ENCODE assay signal across 25 mouse cellular contexts in the genomic region with DNA sequence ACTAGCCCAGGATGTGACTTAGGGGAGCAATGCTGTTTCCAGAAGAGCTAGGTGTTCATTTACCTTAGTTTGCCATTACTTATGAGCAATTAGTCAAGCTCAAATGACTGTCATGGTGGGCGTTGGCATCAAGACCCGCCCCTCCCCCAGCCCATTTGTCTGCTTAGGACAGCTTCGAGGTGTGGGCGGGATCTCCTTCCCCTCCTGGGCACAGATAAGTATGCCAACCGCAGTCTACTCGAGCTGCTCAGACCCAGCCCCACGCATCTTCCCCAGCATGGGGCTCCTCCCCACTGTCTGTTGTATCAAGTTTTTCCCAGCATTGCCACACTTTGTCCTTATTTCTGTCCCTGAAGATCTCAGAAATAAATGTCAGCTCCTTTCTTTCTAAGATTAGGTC.
DNase-seq lines count a peak whose midpoint lies in the region; ATAC-seq and TF ChIP-seq lines count a peak whose summit lies in the region.
"Had no signal": no experiment of that assay in that cellular context is flagged by ENCODE, and none has a peak within 500 bp of the region (broad histone marks: within the 10 kb centered on the region; RNA-seq: fewer than 3 reads in every experiment).

No protein-coding gene starts in this region.

- no peak for TF ChIP-seq CTCF in MEL (IDR thresholded peaks at IDR 0.05 in 2 of 3, conservative IDR thresholded peaks at IDR 0.05 in 1 of 3; ENCODE audit: control insufficient read depth in 1 of 3, insufficient read depth in 1 of 3, low read depth in 2 of 3, low read length in 3 of 3, poor library complexity in 1 of 3, severe bottlenecking in 1 of 3)
- TF ChIP-seq CTCF in liver, postnatal 0 days (IDR thresholded peaks at IDR 0.05; ENCODE audit: low read depth): no peak

- DNase-seq in MEL (ENCODE audit: low read depth, low spot score) (peak; percentile 48), MEL-GATA-1-ER (ENCODE audit: extremely low read depth, low read depth) (peak; percentile 43)
- DNase-seq in liver, postnatal 0 days: peak; percentile 44
- no peak for DNase-seq in embryonic facial prominence, embryonic 10.5 days (ENCODE audit: low spot score)
- DNase-seq: adrenal gland, postnatal 25 days; cerebellum, adult 2 months; cerebellum, postnatal 14 days; forebrain, postnatal 0 days; gastrocnemius, postnatal 14 days; kidney, adult 8-10 months; left cerebral cortex, postnatal 4 days; lung, embryonic 14.5 days; lung, postnatal 14 days; thymus, postnatal 4 days had no signal

- H3K4me1 ChIP-seq in MEL (ENCODE audit: control insufficient read depth in 1 of 2, insufficient read depth in 2 of 2, low read length in 2 of 2): peaks cover 0 to 4% of the 10 kb centered on the region in 2 experiments; a peak in 2 of 4 replicates
- peaks cover 8% of the 10 kb centered on the region for H3K4me1 ChIP-seq in liver, embryonic 12.5 days
- no peaks in the 10 kb centered on the region; the same call in 1 of the 2 replicates for H3K4me1 ChIP-seq in liver, postnatal 0 days (ENCODE audit: insufficient read depth)
- no peaks in the 10 kb centered on the region for H3K4me1 ChIP-seq in embryonic facial prominence, embryonic 10.5 days
- H3K4me1 ChIP-seq in midbrain, embryonic 16.5 days (ENCODE audit: control insufficient read depth, insufficient read depth, low read length): no peaks in the 10 kb centered on the region
- H3K4me1 ChIP-seq: embryonic facial prominence, embryonic 15.5 days; forebrain, embryonic 12.5 days; heart, embryonic 10.5 days; heart, embryonic 15.5 days; hindbrain, embryonic 13.5 days; neural tube, embryonic 13.5 days had no signal

- no peak for TF ChIP-seq RAD21 in MEL (IDR thresholded peaks at IDR 0.05; ENCODE audit: low read depth, low read length)

- H3K4me3 ChIP-seq in MEL (ENCODE audit: control insufficient read depth in 1 of 2, insufficient read depth in 1 of 2, low read depth in 2 of 2, low read length in 2 of 2): no peak overlapping the region
- no peak overlapping the region for H3K4me3 ChIP-seq in liver, embryonic 12.5 days
- no peak overlapping the region for H3K4me3 ChIP-seq in liver, postnatal 0 days (ENCODE audit: low read depth, low read length)
- no peak overlapping the region for H3K4me3 ChIP-seq in embryonic facial prominence, embryonic 10.5 days
- H3K4me3 ChIP-seq in midbrain, embryonic 16.5 days (ENCODE audit: low read depth, low read length): no peak overlapping the region
- H3K4me3 ChIP-seq: embryonic facial prominence, embryonic 15.5 days; forebrain, embryonic 12.5 days; heart, embryonic 10.5 days; heart, embryonic 15.5 days; hindbrain, embryonic 13.5 days; layer of hippocampus, adult 2 months; neural tube, embryonic 13.5 days had no signal

- peaks cover 0 to 2% of the 10 kb centered on the region in 2 experiments; a peak in 2 of 4 replicates for H3K36me3 ChIP-seq in MEL (ENCODE audit: control insufficient read depth in 1 of 2, insufficient read depth in 2 of 2, low read length in 2 of 2)
- no peaks in the 10 kb centered on the region for H3K36me3 ChIP-seq in liver, embryonic 12.5 days
- no peaks in the 10 kb centered on the region for H3K36me3 ChIP-seq in liver, postnatal 0 days (replicated peaks; ENCODE audit: insufficient read depth, low read length)
- no peaks in the 10 kb centered on the region for H3K36me3 ChIP-seq in embryonic facial prominence, embryonic 10.5 days (replicated peaks)
- no peaks in the 10 kb centered on the region for H3K36me3 ChIP-seq in midbrain, embryonic 16.5 days (ENCODE audit: control insufficient read depth, insufficient read depth, low read length)
- H3K36me3 ChIP-seq: embryonic facial prominence, embryonic 15.5 days; forebrain, embryonic 12.5 days; heart, embryonic 10.5 days; heart, embryonic 15.5 days; hindbrain, embryonic 13.5 days; neural tube, embryonic 13.5 days had no signal

- H3K9ac ChIP-seq in MEL (ENCODE audit: control insufficient read depth, low read depth, low read length, poor library complexity, severe bottlenecking): no peak overlapping the region
- no peak overlapping the region for H3K9ac ChIP-seq in liver, embryonic 12.5 days
- no peak overlapping the region for H3K9ac ChIP-seq in liver, postnatal 0 days (replicated peaks)
- H3K9ac ChIP-seq in midbrain, embryonic 16.5 days (ENCODE audit: low read depth, low read length): no peak overlapping the region
- H3K9ac ChIP-seq: embryonic facial prominence, embryonic 15.5 days; forebrain, embryonic 12.5 days; forebrain, postnatal 0 days; heart, embryonic 15.5 days; hindbrain, embryonic 13.5 days; lung, embryonic 14.5 days; neural tube, embryonic 13.5 days had no signal

- 32% methylated on average over 7 of the region's 7 CpGs for WGBS in liver, embryonic 12.5 days (ENCODE audit: insufficient replicate concordance)
- WGBS in liver, postnatal 0 days (ENCODE audit: insufficient replicate concordance): 53% methylated on average over 7 of the region's 7 CpGs
- WGBS in embryonic facial prominence, embryonic 10.5 days: 69% methylated on average over 7 of the region's 7 CpGs
- WGBS in midbrain, embryonic 16.5 days: 76% methylated on average over 7 of the region's 7 CpGs

- no peaks in the 10 kb centered on the region for H3K9me3 ChIP-seq in MEL (replicated peaks; ENCODE audit: insufficient read depth, low read length)
- no peaks in the 10 kb centered on the region for H3K9me3 ChIP-seq in liver, embryonic 12.5 days (replicated peaks)
- peaks cover 7% of the 10 kb centered on the region; the same call in 1 of the 2 replicates for H3K9me3 ChIP-seq in liver, postnatal 0 days (ENCODE audit: low read length)
- no peaks in the 10 kb centered on the region for H3K9me3 ChIP-seq in embryonic facial prominence, embryonic 10.5 days
- no peaks in the 10 kb centered on the region for H3K9me3 ChIP-seq in midbrain, embryonic 16.5 days (replicated peaks; ENCODE audit: control insufficient read depth, low read length, poor library complexity, severe bottlenecking)
- H3K9me3 ChIP-seq: embryonic facial prominence, embryonic 15.5 days; forebrain, embryonic 12.5 days; heart, embryonic 10.5 days; hindbrain, embryonic 13.5 days; neural tube, embryonic 13.5 days had no signal

- peak in 1 of 2 experiments; percentile 12; a peak in 1 of 4 replicates for TF ChIP-seq EP300 in MEL (IDR thresholded peaks at IDR 0.05; ENCODE audit: low read depth in 1 of 2, low read length in 2 of 2)
- TF ChIP-seq EP300 in liver, postnatal 0 days (IDR thresholded peaks at IDR 0.05; ENCODE audit: low read depth): no peak

- no peak overlapping the region for H3K27ac ChIP-seq in MEL (ENCODE audit: control insufficient read depth, low read depth, low read length)
- no peak overlapping the region for H3K27ac ChIP-seq in liver, embryonic 12.5 days
- no peak overlapping the region for H3K27ac ChIP-seq in liver, postnatal 0 days (ENCODE audit: low read depth)
- H3K27ac ChIP-seq in embryonic facial prominence, embryonic 10.5 days (replicated peaks): no peak overlapping the region
- no peak overlapping the region for H3K27ac ChIP-seq in midbrain, embryonic 16.5 days (ENCODE audit: low read length)
- H3K27ac ChIP-seq: embryonic facial prominence, embryonic 15.5 days; forebrain, embryonic 12.5 days; heart, embryonic 10.5 days; heart, embryonic 15.5 days; hindbrain, embryonic 13.5 days; layer of hippocampus, adult 2 months; neural tube, embryonic 13.5 days had no signal

- ATAC-seq in liver, embryonic 12.5 days: peak; percentile 70
- peak; percentile 67 for ATAC-seq in liver, postnatal 0 days
- no peak for ATAC-seq in midbrain, embryonic 16.5 days
- ATAC-seq: forebrain, postnatal 0 days; intestine, embryonic 16.5 days had no signal

- no peaks in the 10 kb centered on the region for H3K79me2 ChIP-seq in MEL (ENCODE audit: control insufficient read depth, insufficient read depth, low read length, poor library complexity)

- H3K27me3 ChIP-seq in MEL (ENCODE audit: control insufficient read depth in 1 of 2, insufficient read depth in 2 of 2, low read length in 2 of 2): no peaks in the 10 kb centered on the region
- H3K27me3 ChIP-seq in liver, embryonic 12.5 days (replicated peaks): 0 out of 2 replicates have a peak, but pooled peaks cover 4% of the 10 kb centered on the region
- H3K27me3 ChIP-seq in liver, postnatal 0 days (ENCODE audit: insufficient read depth, low read length): no peaks in the 10 kb centered on the region
- 0 out of 2 replicates have a peak, but pooled peaks cover 2% of the 10 kb centered on the region for H3K27me3 ChIP-seq in embryonic facial prominence, embryonic 10.5 days (replicated peaks; ENCODE audit: low read depth, poor library complexity, severe bottlenecking)
- no peaks in the 10 kb centered on the region for H3K27me3 ChIP-seq in midbrain, embryonic 16.5 days (ENCODE audit: control insufficient read depth, insufficient read depth, low read depth, low read length)
- H3K27me3 ChIP-seq: embryonic facial prominence, embryonic 15.5 days; forebrain, embryonic 12.5 days; heart, embryonic 15.5 days; hindbrain, embryonic 13.5 days; neural tube, embryonic 13.5 days had no signal

- no peak for TF ChIP-seq POLR2A in MEL (IDR thresholded peaks at IDR 0.05; ENCODE audit: control insufficient read depth in 1 of 2, insufficient read depth in 1 of 2, low read depth in 1 of 2, low read length in 2 of 2, poor library complexity in 1 of 2)

- H3K4me2 ChIP-seq in liver, embryonic 12.5 days: no peak overlapping the region
- no peak overlapping the region for H3K4me2 ChIP-seq in liver, postnatal 0 days (ENCODE audit: low read depth, low read length)
- no peak overlapping the region for H3K4me2 ChIP-seq in midbrain, embryonic 16.5 days (ENCODE audit: low read length)
- H3K4me2 ChIP-seq: embryonic facial prominence, embryonic 15.5 days; forebrain, embryonic 12.5 days; heart, embryonic 15.5 days; hindbrain, embryonic 13.5 days; lung, embryonic 14.5 days; midbrain, embryonic 11.5 days; neural tube, embryonic 13.5 days had no signal

TF ChIP-seq in MEL, 35 proteins besides CTCF, POLR2A, EP300 and RAD21:
- no peak for TF ChIP-seq GABPA (IDR thresholded peaks at IDR 0.05; ENCODE audit: low read depth, low read length)
- TF ChIP-seq UBTF (IDR thresholded peaks at IDR 0.05; ENCODE audit: borderline replicate concordance, insufficient read depth, low read depth, low read length): no peak
- TF ChIP-seq JUND (IDR thresholded peaks at IDR 0.05; ENCODE audit: low read depth, low read length): no peak
